Comparison of ENCODE assay signal across 13 mouse cellular contexts in the genomic region with DNA sequence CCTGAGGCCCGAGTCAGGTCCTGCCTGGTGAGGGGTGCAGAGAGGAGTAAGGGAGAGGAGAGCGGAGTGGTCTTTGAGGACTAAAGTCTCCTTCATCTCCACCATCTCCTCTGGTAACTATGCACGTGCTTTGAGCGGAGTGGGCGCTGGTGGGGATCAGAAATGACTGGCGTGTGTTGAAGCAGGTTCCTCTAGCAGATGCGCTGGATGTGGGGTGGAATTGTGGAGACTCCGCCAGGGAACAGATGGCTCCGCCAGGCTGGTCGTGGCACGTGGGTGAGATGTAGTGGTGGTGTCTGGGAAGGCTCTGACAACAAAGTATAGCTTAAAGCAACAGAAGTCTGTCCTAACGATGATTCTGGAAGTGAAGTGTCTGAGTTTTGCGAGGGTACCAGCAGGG.
A peak's percentile ranks its signal among the peaks of the same experiment; 100 is the strongest.
DNase-seq lines count a peak whose midpoint lies in the region; ATAC-seq lines count a peak whose summit lies in the region.
"Had no signal": no experiment of that assay in that cellular context is flagged by ENCODE, and none has a peak within 500 bp of the region (broad histone marks: within the 10 kb centered on the region; RNA-seq: fewer than 3 reads in every experiment).

No protein-coding gene starts in this region.

- 66% methylated on average over 13 of the region's 13 CpGs for WGBS in forebrain, embryonic 16.5 days
- 83% methylated on average over 13 of the region's 13 CpGs for WGBS in neural tube, embryonic 15.5 days

- ATAC-seq in forebrain, embryonic 16.5 days: peak; percentile 63; the same call in 1 of the 2 replicates
- no peak for ATAC-seq in neural tube, embryonic 15.5 days (ENCODE audit: low FRiP score)
- ATAC-seq: hindbrain, postnatal 0 days had no signal

- peak; percentile 76 to 91 for DNase-seq in frontal cortex, adult 2 months (ENCODE audit: extremely low spot score in 1 of 2, low spot score in 1 of 2)
- DNase-seq in layer of hippocampus, postnatal 10 days (ENCODE audit: low spot score in 2 of 2): peak; percentile 66 to 68
- DNase-seq in left cerebral cortex, postnatal 25 days (ENCODE audit: low spot score in 2 of 2): peak; percentile 88 to 96
- no peak for DNase-seq in kidney, adult 18-20 months
- no peak for DNase-seq in neural tube, embryonic 10.5 days (ENCODE audit: extremely low spot score, low spot score)
- no peak for DNase-seq in lung, adult 18-20 months
- DNase-seq: kidney, adult 9 months; lung, adult 2 months had no signal

- no peak overlapping the region for H3K4me2 ChIP-seq in forebrain, embryonic 16.5 days (ENCODE audit: low read length)
- no peak overlapping the region for H3K4me2 ChIP-seq in neural tube, embryonic 15.5 days
- H3K4me2 ChIP-seq: limb, embryonic 13.5 days had no signal

- no peaks in the 10 kb centered on the region for H3K27me3 ChIP-seq in forebrain, embryonic 16.5 days (replicated peaks; ENCODE audit: control insufficient read depth, insufficient read depth, low read length)
- H3K27me3 ChIP-seq in neural tube, embryonic 15.5 days (replicated peaks): no peaks in the 10 kb centered on the region
- H3K27me3 ChIP-seq: limb, embryonic 13.5 days had no signal

- no peak overlapping the region for H3K4me3 ChIP-seq in forebrain, embryonic 16.5 days (replicated peaks; ENCODE audit: low read length)
- no peak overlapping the region for H3K4me3 ChIP-seq in neural tube, embryonic 15.5 days (replicated peaks)
- H3K4me3 ChIP-seq: limb, embryonic 13.5 days; megakaryocyte, embryonic 14.5 days had no signal

- no peak overlapping the region for H3K9ac ChIP-seq in forebrain, embryonic 16.5 days (replicated peaks; ENCODE audit: low read depth, low read length)
- no peak overlapping the region for H3K9ac ChIP-seq in neural tube, embryonic 15.5 days (replicated peaks)
- H3K9ac ChIP-seq: limb, embryonic 13.5 days had no signal

- peaks cover 5% of the 10 kb centered on the region; the same call in 1 of the 2 replicates for H3K4me1 ChIP-seq in forebrain, embryonic 16.5 days (replicated peaks; ENCODE audit: control insufficient read depth, insufficient read depth, low read length)
- H3K4me1 ChIP-seq in neural tube, embryonic 15.5 days: peaks cover 23% of the 10 kb centered on the region

- H3K27ac ChIP-seq in forebrain, embryonic 16.5 days (ENCODE audit: low read length): no peak overlapping the region
- H3K27ac ChIP-seq in neural tube, embryonic 15.5 days (replicated peaks): no peak overlapping the region
- H3K27ac ChIP-seq: hindbrain, postnatal 0 days; limb, embryonic 13.5 days had no signal

- no peaks in the 10 kb centered on the region for H3K9me3 ChIP-seq in forebrain, embryonic 16.5 days (ENCODE audit: control insufficient read depth, low read length)
- no peaks in the 10 kb centered on the region for H3K9me3 ChIP-seq in neural tube, embryonic 15.5 days (replicated peaks)
- H3K9me3 ChIP-seq: limb, embryonic 13.5 days; megakaryocyte, embryonic 14.5 days had no signal

- intact Hi-C loops in left cerebral cortex, postnatal 25 days (cut with DNase I): no loop called here

- H3K36me3 ChIP-seq in forebrain, embryonic 16.5 days (ENCODE audit: control insufficient read depth, insufficient read depth): no peaks in the 10 kb centered on the region
- H3K36me3 ChIP-seq in neural tube, embryonic 15.5 days: no peaks in the 10 kb centered on the region

Comparison
In these comparisons a context has a peak if more than half of its experiments do, and no peak if none do; other contexts are left out.
1. DNase-seq: peak in frontal cortex, adult 2 months (2 of 2), layer of hippocampus, postnatal 10 days (2 of 2) and left cerebral cortex, postnatal 25 days (2 of 2); none in kidney, adult 18-20 months (single experiment), neural tube, embryonic 10.5 days (single experiment) and lung, adult 18-20 months (0 of 2).